Mouse (Mus musculus) ES-Bruce4 (cell line): ENCODE data around the gene Zfp990. TPM values are rescaled to one million over a fixed set of nuclear protein-coding genes. Genes with fewer than 3 reads are reported as not detected.
"Not testable (repeated sequence)": the region's sequence is repeated elsewhere in the genome, so short reads cannot be mapped to it uniquely, and the experiment has no call there.

Experiments used
- H3K27ac ChIP-seq: 2 replicates; pipeline ENCODE4 v1.5.1; 2012; ENCODE audit warnings: low read length, inconsistent platforms; ENCODE audit not compliant: insufficient read depth
- H3K27me3 ChIP-seq: 2 replicates; pipeline ENCODE4 v1.6.1; 2012; ENCODE audit warnings: mild to moderate bottlenecking, low read length, inconsistent platforms; ENCODE audit not compliant: control insufficient read depth, poor library complexity, insufficient read depth, severe bottlenecking
- H3K36me3 ChIP-seq: 2 replicates; pipeline ENCODE4 v1.6.1; 2012; ENCODE audit warnings: inconsistent platforms, mild to moderate bottlenecking, low read length, moderate library complexity; ENCODE audit not compliant: control insufficient read depth, poor library complexity, insufficient read depth, severe bottlenecking
- H3K4me1 ChIP-seq: one replicate; pipeline ENCODE4 v1.8.1; 2011; ENCODE audit warnings: low read length; ENCODE audit not compliant: control insufficient read depth, insufficient read depth
- H3K4me3 ChIP-seq: 2 replicates; pipeline ENCODE4 v1.5.1; 2011; ENCODE audit warnings: low read depth, mild to moderate bottlenecking, low read length
- H3K9ac ChIP-seq: 2 replicates; pipeline ENCODE4 v1.6.1; 2012; ENCODE audit warnings: low read depth, mild to moderate bottlenecking, inconsistent platforms; ENCODE audit not compliant: poor library complexity, severe bottlenecking
- H3K9me3 ChIP-seq: replicated peaks from 2 replicates; pipeline ENCODE4 v1.6.1; 2012; ENCODE audit warnings: mild to moderate bottlenecking, low read length, inconsistent platforms; ENCODE audit not compliant: control insufficient read depth, poor library complexity, insufficient read depth, severe bottlenecking
- CTCF ChIP-seq: IDR thresholded peaks from one replicate; pipeline ENCODE4 v1.8.1; 2011; ENCODE audit warnings: low read depth, low read length
- EP300 ChIP-seq: IDR thresholded peaks from 2 replicates; pipeline ENCODE4 v1.6.1; 2011; ENCODE audit warnings: low read depth, low read length; ENCODE audit not compliant: insufficient read depth
- POLR2A ChIP-seq: IDR thresholded peaks from one replicate; pipeline ENCODE4 v1.8.1; 2011; ENCODE audit warnings: low read length; ENCODE audit not compliant: insufficient read depth
- polyA plus RNA-seq: library from polyadenylated mRNA; stranded (reverse); fragments of >200 nt; gene quantifications from 2 replicates; pipeline ENCODE4 v1.2.4, GENCODE M21; 2011; ENCODE audit warnings: low read depth; ENCODE audit not compliant: missing spikeins, insufficient read depth, insufficient read length

Zfp990 gene
- polyA plus RNA-seq, result 19.0 and 30.5 TPM in 2 replicates

DNA sequence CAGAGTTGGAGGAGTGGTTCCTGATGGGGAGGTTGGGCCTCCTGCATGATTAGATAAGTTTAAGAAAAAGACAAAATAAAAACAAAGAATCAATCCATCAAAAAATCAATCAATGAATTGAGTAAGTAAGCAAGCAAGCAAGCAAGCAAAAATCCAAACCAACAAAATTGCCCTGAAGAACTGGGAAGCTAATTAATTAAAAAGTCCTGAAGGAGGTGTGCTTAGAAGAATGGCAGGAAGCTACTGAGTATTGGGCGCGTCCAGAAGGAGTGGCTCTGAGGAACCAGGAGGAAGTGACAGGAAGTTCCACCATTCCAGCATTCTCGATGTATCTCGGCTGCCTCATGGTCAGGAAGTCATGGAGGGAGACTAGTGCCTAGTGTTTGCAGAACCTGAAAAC is at the start of gene Zfp990:
TSS of gene Zfp990 (plus strand) at position 301 of the 400 bp plus-strand sequence.
- H3K36me3 ChIP-seq, H3K9me3 ChIP-seq, H3K4me1 ChIP-seq, H3K27me3 ChIP-seq, H3K27ac ChIP-seq: not testable (repeated sequence)
- H3K4me3 ChIP-seq, result peak within 1 kb of the TSS; percentile 71
- peak within 1 kb of the TSS; percentile 25 for H3K9ac ChIP-seq

- H3K36me3 ChIP-seq, H3K27me3 ChIP-seq, H3K4me1 ChIP-seq: not testable (repeated sequence)
- Histone ChIP-seq H3K9me3 (peaks cover 17% of the 10 kb centered on the region), H3K9ac (peak overlapping the region; percentile 83), H3K4me3 (peak overlapping the region; percentile 69), H3K27ac (peak overlapping the region; percentile 59)
These were observed 46.9 kb upstream of the Zfp990 start for GRCm38 (mm10) chr4:145463553-145464253.

DNA sequence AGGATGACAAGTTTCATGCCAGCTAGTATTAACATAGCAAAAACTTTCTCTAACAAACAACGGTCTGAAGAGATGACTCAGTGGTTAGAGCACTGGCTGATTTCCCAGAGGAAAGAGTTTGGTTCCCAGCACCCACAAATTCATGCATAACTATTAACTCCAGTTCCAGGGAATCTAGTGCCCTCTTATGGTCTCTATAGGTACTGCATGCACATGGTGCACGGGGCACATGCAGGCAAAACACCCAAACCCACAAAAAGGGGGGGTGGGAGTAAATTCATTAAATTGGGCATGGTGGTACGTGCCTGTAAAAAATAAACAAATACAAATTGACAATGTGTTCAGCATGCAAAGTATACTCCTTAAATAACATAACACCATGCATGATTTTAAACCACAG is 32.4 kb upstream of the Zfp990 start:
- TF ChIP-seq EP300 (no peak), CTCF (peak; percentile 37), POLR2A (no peak)
- H3K4me3 ChIP-seq, result no peak overlapping the region
- H3K9me3 ChIP-seq, result no peaks in the 10 kb centered on the region

GRCm38 (mm10) chr4:145480699-145481098 is 29.9 kb upstream of the Zfp990 start:
- H3K36me3 ChIP-seq, H3K4me3 ChIP-seq, H3K4me1 ChIP-seq, H3K27ac ChIP-seq, H3K9me3 ChIP-seq, H3K9ac ChIP-seq, H3K27me3 ChIP-seq: not testable (repeated sequence)

More for the DNA sequence above, 32.4 kb upstream of the Zfp990 start:
- Histone ChIP-seq H3K9ac (no peak overlapping the region), H3K4me1 (no peaks in the 10 kb centered on the region), H3K36me3 (no peaks in the 10 kb centered on the region), H3K27ac (no peak overlapping the region), H3K27me3 (no peaks in the 10 kb centered on the region)

GRCm38 (mm10) chr4:145489396-145489795 is 21.2 kb upstream of the Zfp990 start:
- TF ChIP-seq EP300, result no peak
- TF ChIP-seq CTCF, result no peak
- TF ChIP-seq POLR2A, result no peak
- no peaks in the 10 kb centered on the region for H3K4me1 ChIP-seq
- no peaks in the 10 kb centered on the region for H3K27me3 ChIP-seq
- H3K9me3 ChIP-seq, result no peaks in the 10 kb centered on the region
- H3K4me3 ChIP-seq, result no peak overlapping the region
- H3K36me3 ChIP-seq, result no peaks in the 10 kb centered on the region
- H3K9ac ChIP-seq, result no peak overlapping the region
- no peak overlapping the region; the same call in 1 of the 2 replicates for H3K27ac ChIP-seq

- H3K9me3 ChIP-seq, result no peaks in the 10 kb centered on the region
- H3K27ac ChIP-seq, result no peak overlapping the region
- H3K4me3 ChIP-seq, result no peak overlapping the region
- H3K27me3 ChIP-seq, result no peaks in the 10 kb centered on the region
- no peaks in the 10 kb centered on the region for H3K36me3 ChIP-seq
- no peak overlapping the region for H3K9ac ChIP-seq
- TF ChIP-seq EP300 (peak; percentile 53; the same call in 1 of the 2 replicates), POLR2A (no peak), CTCF (no peak)
- no peaks in the 10 kb centered on the region for H3K4me1 ChIP-seq
These were observed 18.4 kb upstream of the Zfp990 start for GRCm38 (mm10) chr4:145492132-145492531.

- H3K4me3 ChIP-seq, H3K4me1 ChIP-seq, H3K9ac ChIP-seq, H3K27ac ChIP-seq, H3K36me3 ChIP-seq, H3K9me3 ChIP-seq, H3K27me3 ChIP-seq: not testable (repeated sequence)
These were observed 17.2 kb upstream of the Zfp990 start for GRCm38 (mm10) chr4:145493316-145493715.

GRCm38 (mm10) chr4:145514637-145515036 is 4.1 kb downstream of the Zfp990 start:
- not testable (repeated sequence) for H3K27me3 ChIP-seq, H3K9ac ChIP-seq, H3K36me3 ChIP-seq, H3K4me1 ChIP-seq, H3K9me3 ChIP-seq
- Histone ChIP-seq H3K27ac (peak overlapping the region; percentile 12; the same call in 1 of the 2 replicates), H3K4me3 (peak overlapping the region; percentile 12; the same call in 1 of the 2 replicates)

GRCm38 (mm10) chr4:145515776-145516565 is 5.4 kb downstream of the Zfp990 start:
- not testable (repeated sequence) for H3K36me3 ChIP-seq, H3K27me3 ChIP-seq, H3K4me1 ChIP-seq, H3K9ac ChIP-seq, H3K4me3 ChIP-seq, H3K9me3 ChIP-seq
- peak overlapping the region; percentile 94 for H3K27ac ChIP-seq
